Mouse (Mus musculus) thymus, postnatal 4 days (tissue): ENCODE measurements around the gene Bdkrb2.

Experiments
- DNase-seq: peaks from one replicate; pipeline ENCODE4 v3.0.0; 2021

Bdkrb2 gene

GRCm38 (mm10) chr12:105547151-105547550, 15.9 kb upstream of the Bdkrb2 start:
- DNase-seq, result no peak

- DNase-seq, result no peak
Observed at GRCm38 (mm10) chr12:105548001-105548400, 15.0 kb upstream of the Bdkrb2 start.

GRCm38 (mm10) chr12:105548881-105549280, 14.1 kb upstream of the Bdkrb2 start:
- no peak for DNase-seq

GRCm38 (mm10) chr12:105549835-105550802, 12.9 kb upstream of the Bdkrb2 start:
- no peak for DNase-seq

GRCm38 (mm10) chr12:105551551-105551989, 11.5 kb upstream of the Bdkrb2 start:
- DNase-seq, result no peak

- DNase-seq, result no peak
Observed at GRCm38 (mm10) chr12:105554151-105554772, 8.8 kb upstream of the Bdkrb2 start.

- no peak for DNase-seq
Observed at GRCm38 (mm10) chr12:105555172-105555571, 7.9 kb upstream of the Bdkrb2 start.

- DNase-seq, result no peak
Observed at GRCm38 (mm10) chr12:105557250-105557925, 5.6 kb upstream of the Bdkrb2 start.

- no peak for DNase-seq
Observed at GRCm38 (mm10) chr12:105561007-105561534, 2.0 kb upstream of the Bdkrb2 start.

- no peak for DNase-seq
Observed at GRCm38 (mm10) chr12:105562056-105562820, 788 bp upstream of the Bdkrb2 start.

GRCm38 (mm10) chr12:105563726-105564275, 775 bp downstream of the Bdkrb2 start:
- DNase-seq, result no peak

- no peak for DNase-seq
Observed at GRCm38 (mm10) chr12:105565221-105565620, 2.2 kb downstream of the Bdkrb2 start.

- DNase-seq, result no peak
Observed at GRCm38 (mm10) chr12:105571867-105572266, 8.8 kb downstream of the Bdkrb2 start.

- DNase-seq, result no peak
Observed at GRCm38 (mm10) chr12:105572622-105573021, 9.6 kb downstream of the Bdkrb2 start.

- no peak for DNase-seq
Observed at GRCm38 (mm10) chr12:105574356-105574755, 11.3 kb downstream of the Bdkrb2 start.

- no peak for DNase-seq
Observed at GRCm38 (mm10) chr12:105580490-105580889, 17.5 kb downstream of the Bdkrb2 start.

GRCm38 (mm10) chr12:105582486-105582885, 19.5 kb downstream of the Bdkrb2 start:
- DNase-seq, result no peak

GRCm38 (mm10) chr12:105583484-105583883, 20.5 kb downstream of the Bdkrb2 start:
- DNase-seq, result peak; percentile 17

- DNase-seq, result peak; percentile 73
Observed at GRCm38 (mm10) chr12:105584851-105585250, 21.8 kb downstream of the Bdkrb2 start.

GRCm38 (mm10) chr12:105587526-105587925, 24.5 kb downstream of the Bdkrb2 start:
- DNase-seq, result no peak

GRCm38 (mm10) chr12:105590786-105591185, 27.8 kb downstream of the Bdkrb2 start:
- no peak for DNase-seq

- no peak for DNase-seq
Observed at GRCm38 (mm10) chr12:105592361-105592761, 29.3 kb downstream of the Bdkrb2 start.
